Mouse (Mus musculus) thymus, adult 2 months (tissue): ENCODE measurements around the gene Glp2r.

Source experiments
- CTCF ChIP-seq: fragments of 200-500 bp; IDR thresholded peaks from 2 replicates; pipeline ENCODE4 v1.5.1; 2012; ENCODE audit warnings: mild to moderate bottlenecking, control low read depth, low read length, moderate library complexity, borderline replicate concordance; ENCODE audit not compliant: control insufficient read depth, poor library complexity, insufficient read depth; ENCODE audit errors: extremely low read depth
- POLR2A ChIP-seq: fragments of 200-500 bp; IDR thresholded peaks from 2 replicates; pipeline ENCODE4 v1.6.1; 2012; ENCODE audit warnings: mild to moderate bottlenecking, low read length, control low read depth, moderate library complexity; ENCODE audit not compliant: control insufficient read depth, poor library complexity, insufficient read depth; ENCODE audit errors: extremely low read depth

GRCm38 (mm10) chr11:67772577-67772976, 1.6 kb upstream of the Glp2r start:
- TF ChIP-seq POLR2A (no peak), CTCF (no peak)
